Mouse (Mus musculus) limb, embryonic 13.5 days (tissue): ENCODE results near the gene Mgat5. TPM values are rescaled to one million over a fixed set of nuclear protein-coding genes. Genes with fewer than 3 reads are reported as not detected.
A peak's percentile ranks its signal among the peaks of the same experiment; 100 is the strongest.

Experiments
- ATAC-seq: fragments of 200-750 bp; cut with Nextera tagmentation; 2 replicates; pipeline ENCODE4 v1.8.0; 2017; ENCODE audit warnings: low read depth, moderate number of reproducible peaks, moderate TSS enrichment; ENCODE audit not compliant: low FRiP score
- H3K27ac ChIP-seq: fragments of 300-500 bp; sonication (generic); 2 replicates; pipeline ENCODE4 v1.5.1; 2015; ENCODE audit warnings: inconsistent platforms, mild to moderate bottlenecking, moderate library complexity
- H3K27me3 ChIP-seq: fragments of 300-500 bp; sonication (generic); 2 replicates; pipeline ENCODE4 v1.6.1; 2015; ENCODE audit warnings: mild to moderate bottlenecking, inconsistent platforms
- H3K36me3 ChIP-seq: fragments of 300-500 bp; sonication (generic); 2 replicates; pipeline ENCODE4 v1.6.1; 2015; ENCODE audit warnings: inconsistent platforms, mild to moderate bottlenecking, moderate library complexity
- H3K4me1 ChIP-seq: fragments of 300-500 bp; sonication (generic); 2 replicates; pipeline ENCODE4 v1.6.1; 2015; ENCODE audit warnings: inconsistent platforms
- H3K4me2 ChIP-seq: fragments of 300-500 bp; sonication (generic); replicated peaks from 2 replicates; pipeline ENCODE4 v1.6.1; 2015; ENCODE audit warnings: inconsistent platforms, mild to moderate bottlenecking, moderate library complexity
- H3K4me3 ChIP-seq: fragments of 300-500 bp; sonication (generic); 2 replicates; pipeline ENCODE4 v1.5.1; 2015; ENCODE audit warnings: moderate library complexity, mild to moderate bottlenecking, inconsistent platforms
- H3K9ac ChIP-seq: fragments of 300-500 bp; sonication (generic); 2 replicates; pipeline ENCODE4 v1.6.1; 2015; ENCODE audit warnings: mild to moderate bottlenecking, inconsistent platforms
- H3K9me3 ChIP-seq: fragments of 300-500 bp; sonication (generic); 2 replicates; pipeline ENCODE4 v1.6.1; 2016; ENCODE audit warnings: inconsistent platforms
- WGBS: fragments of 180-500 bp; shearing (Covaris S2); methylation state at CpG from one replicate; pipeline ENCODE4 v1.1.7; 2015; 5-methylcytosine and 5-hydroxymethylcytosine counted together
- polyA plus RNA-seq: library from polyadenylated mRNA; unstranded; fragments of >200 nt; fragmentation: Nextera tagmentation; extraction: Ambion mirVana; gene quantifications from 2 replicates; pipeline ENCODE4 v1.2.1, GENCODE M21; 2015

The Mgat5 gene
- polyA plus RNA-seq, 1 experiment from 2014 or later: 6.0 TPM

- H3K4me2 ChIP-seq: peak overlapping the region; percentile 56
- H3K4me1 ChIP-seq: peaks cover 47% of the 10 kb centered on the region
- no peaks in the 10 kb centered on the region for H3K36me3 ChIP-seq
- 12% methylated on average over 17 of the region's 17 CpGs for WGBS
- H3K4me3 ChIP-seq: peak overlapping the region; percentile 24
- peak overlapping the region; percentile 69 for H3K27ac ChIP-seq
- peaks cover 11% of the 10 kb centered on the region; the same call in 1 of the 2 replicates for H3K27me3 ChIP-seq
- peak; percentile 87 for ATAC-seq
- peak overlapping the region; percentile 43; the same call in 1 of the 2 replicates for H3K9ac ChIP-seq
- H3K9me3 ChIP-seq: no peaks in the 10 kb centered on the region
Measured at GRCm38 (mm10) chr1:127537204-127538038, 332.6 kb downstream of the Mgat5 start.
